Mouse (Mus musculus): Measurements from ENCODE around the gene Ldlrap1. TPM values are rescaled to one million over a fixed set of nuclear protein-coding genes. Genes with fewer than 3 reads are reported as not detected.

Ldlrap1 gene
- total and polyA plus RNA-seq, 3 experiments: 1.4 to 3.7 (median 2.2) TPM

- in situ Hi-C loops (cut with MboI; ENCODE audit: low pct_ligation_motif_present, low pct_unique_long_range_greater_than_20kb, low sequenced_read_pairs): no loop called here
- dilution Hi-C loops (cut with MboI; ENCODE audit: extremely low pct_ligation_motif_present, extremely low pct_unique_long_range_greater_than_20kb, low sequenced_read_pairs): no loop called here
- Histone ChIP-seq H3K27ac (ENCODE audit: insufficient read depth, low read depth) (no peak overlapping the region), H3K4me2 (ENCODE audit: insufficient read depth, low read depth, poor library complexity, severe bottlenecking) (no peak overlapping the region), H3K9ac (ENCODE audit: insufficient read depth, low read depth) (no peak overlapping the region), H3K36me3 (replicated peaks in 1 of 2; ENCODE audit: control insufficient read depth in 1 of 2, insufficient read depth in 1 of 2, low read length in 1 of 2) (peaks cover 0 to 6% of the 10 kb centered on the region in 2 experiments), H3K27me3 (replicated peaks) (no peaks in the 10 kb centered on the region), H3K4me3 (replicated peaks in 1 of 3; ENCODE audit: low read depth in 2 of 3, low read length in 2 of 3, poor library complexity in 1 of 3) (no peak overlapping the region), H3K79me2 (replicated peaks; ENCODE audit: control insufficient read depth, extremely low read depth, insufficient read depth, poor library complexity, severe bottlenecking) (no peaks in the 10 kb centered on the region), H3K4me1 (ENCODE audit: control insufficient read depth in 1 of 2, insufficient read depth in 2 of 2) (peaks cover 8 to 21% of the 10 kb centered on the region in 2 experiments), H3K9me3 (replicated peaks; ENCODE audit: low read length) (no peaks in the 10 kb centered on the region)
- TF ChIP-seq ETS1 (conservative IDR thresholded peaks at IDR 0.05; ENCODE audit: low read depth, low read length) (no peak), GABPA (IDR thresholded peaks at IDR 0.05; ENCODE audit: insufficient replicate concordance, low read depth, low read length) (no peak), NELFE (IDR thresholded peaks at IDR 0.05; ENCODE audit: low read depth, low read length) (no peak), USF2 (conservative IDR thresholded peaks at IDR 0.05; ENCODE audit: low read depth, low read length) (no peak), TBP (conservative IDR thresholded peaks at IDR 0.05; ENCODE audit: low read depth, low read length) (no peak), USF1 (IDR thresholded peaks at IDR 0.05; ENCODE audit: low read depth, low read length) (no peak), ZKSCAN1 (IDR thresholded peaks at IDR 0.05; ENCODE audit: borderline replicate concordance, low read depth, low read length) (no peak), MAZ (IDR thresholded peaks at IDR 0.05; ENCODE audit: low read depth, low read length) (no peak)
- DNase-seq (ENCODE audit: extremely low read depth): no peak
These were observed 8.3 kb downstream of the Ldlrap1 start for GRCm38 (mm10) chr4:134759564-134759963.

DNA sequence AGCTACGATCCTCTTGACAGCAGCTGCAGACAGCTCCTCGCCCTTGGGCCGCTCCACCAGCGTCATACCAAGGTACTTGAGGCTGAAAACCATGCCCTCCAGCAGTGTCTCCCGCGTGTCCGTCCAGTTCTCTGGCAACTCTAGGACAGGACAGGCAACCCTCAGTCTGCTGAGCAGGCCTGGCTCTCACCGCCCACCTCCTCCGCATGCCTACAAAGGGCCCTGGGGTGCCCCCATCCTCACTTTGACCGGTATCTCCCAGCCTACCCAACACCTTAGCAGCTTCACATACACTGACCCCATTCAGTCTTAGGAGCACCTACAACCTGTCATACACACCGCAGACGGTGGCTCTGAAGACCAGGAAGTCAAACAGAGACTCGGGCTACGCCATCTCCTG lies 8.9 kb downstream of the Ldlrap1 start:
- Histone ChIP-seq H3K4me2 (ENCODE audit: insufficient read depth, low read depth, poor library complexity, severe bottlenecking) (no peak overlapping the region), H3K79me2 (replicated peaks; ENCODE audit: control insufficient read depth, extremely low read depth, insufficient read depth, poor library complexity, severe bottlenecking) (no peaks in the 10 kb centered on the region), H3K27ac (ENCODE audit: insufficient read depth, low read depth) (no peak overlapping the region), H3K9me3 (replicated peaks; ENCODE audit: low read length) (no peaks in the 10 kb centered on the region), H3K4me1 (ENCODE audit: control insufficient read depth in 1 of 2, insufficient read depth in 2 of 2) (peaks cover 5 to 21% of the 10 kb centered on the region in 2 experiments; a peak in 3 of 4 replicates), H3K27me3 (replicated peaks) (no peaks in the 10 kb centered on the region), H3K36me3 (replicated peaks in 1 of 2; ENCODE audit: control insufficient read depth in 1 of 2, insufficient read depth in 1 of 2, low read length in 1 of 2) (peaks cover 0 to 6% of the 10 kb centered on the region in 2 experiments), H3K4me3 (replicated peaks in 1 of 3; ENCODE audit: low read depth in 2 of 3, low read length in 2 of 3, poor library complexity in 1 of 3) (no peak overlapping the region), H3K9ac (ENCODE audit: insufficient read depth, low read depth) (no peak overlapping the region)
- TF ChIP-seq IRF4 (IDR thresholded peaks at IDR 0.05; ENCODE audit: low read depth, low read length): no peak
- in situ Hi-C loops (cut with MboI; ENCODE audit: low pct_ligation_motif_present, low pct_unique_long_range_greater_than_20kb, low sequenced_read_pairs) (no loop called here), dilution Hi-C loops (cut with MboI; ENCODE audit: extremely low pct_ligation_motif_present, extremely low pct_unique_long_range_greater_than_20kb, low sequenced_read_pairs) (no loop called here)
- no peak for DNase-seq (ENCODE audit: extremely low read depth)

DNA sequence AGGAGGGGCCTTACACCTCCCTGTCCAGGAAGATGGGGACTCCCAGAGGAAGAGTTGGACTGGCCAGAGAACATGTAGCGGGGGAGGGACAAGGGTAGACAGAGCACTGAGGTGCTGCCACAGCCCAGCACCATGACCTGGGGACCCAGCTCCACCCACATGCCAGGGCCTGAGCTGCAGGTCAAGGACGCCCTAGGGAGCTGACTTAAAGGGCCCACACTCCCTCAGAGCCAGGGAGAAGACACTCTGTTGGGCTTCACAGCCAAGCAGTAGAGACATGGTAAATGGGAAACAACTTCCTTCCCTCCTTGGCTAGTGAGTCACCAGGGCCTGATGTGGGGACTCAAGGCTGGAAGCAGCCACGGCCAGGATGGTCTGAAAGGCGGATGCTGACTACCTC lies 9.5 kb downstream of the Ldlrap1 start:
- no peak overlapping the region for H3K27ac ChIP-seq (ENCODE audit: insufficient read depth, low read depth)

More for the DNA sequence above, 9.5 kb downstream of the Ldlrap1 start:
- TF ChIP-seq USF2 (conservative IDR thresholded peaks at IDR 0.05; ENCODE audit: low read depth, low read length) (no peak), SMC3 (IDR thresholded peaks at IDR 0.05; ENCODE audit: low read depth, low read length) (no peak), ZKSCAN1 (IDR thresholded peaks at IDR 0.05; ENCODE audit: borderline replicate concordance, low read depth, low read length) (no peak), TCF12 (IDR thresholded peaks at IDR 0.05; ENCODE audit: low read depth, low read length) (no peak), ZMIZ1 (IDR thresholded peaks at IDR 0.05; ENCODE audit: low read depth, low read length) (no peak), ZC3H11A (IDR thresholded peaks at IDR 0.05; ENCODE audit: low read depth, low read length) (no peak), MEF2A (IDR thresholded peaks at IDR 0.05; ENCODE audit: borderline replicate concordance, low read depth, low read length) (no peak), ETS1 (conservative IDR thresholded peaks at IDR 0.05; ENCODE audit: low read depth, low read length) (no peak), KAT2A (IDR thresholded peaks at IDR 0.05; ENCODE audit: insufficient replicate concordance, low read length) (no peak), HCFC1 (IDR thresholded peaks at IDR 0.05; ENCODE audit: low read depth, low read length) (no peak), CHD2 (IDR thresholded peaks at IDR 0.05; ENCODE audit: low read length) (no peak), MYC (IDR thresholded peaks at IDR 0.05; ENCODE audit: low read depth, low read length) (no peak), TBP (conservative IDR thresholded peaks at IDR 0.05; ENCODE audit: low read depth, low read length) (no peak), NRF1 (IDR thresholded peaks at IDR 0.05; ENCODE audit: low read depth, low read length) (no peak)
- dilution Hi-C loops (cut with MboI; ENCODE audit: extremely low pct_ligation_motif_present, extremely low pct_unique_long_range_greater_than_20kb, low sequenced_read_pairs): no loop called here
- Histone ChIP-seq H3K9me3 (replicated peaks; ENCODE audit: low read length) (no peaks in the 10 kb centered on the region), H3K27me3 (replicated peaks) (no peaks in the 10 kb centered on the region), H3K4me3 (replicated peaks in 1 of 3; ENCODE audit: low read depth in 2 of 3, low read length in 2 of 3, poor library complexity in 1 of 3) (no peak overlapping the region), H3K4me1 (ENCODE audit: control insufficient read depth in 1 of 2, insufficient read depth in 2 of 2) (peaks cover 5 to 27% of the 10 kb centered on the region in 2 experiments; a peak in 3 of 4 replicates), H3K4me2 (ENCODE audit: insufficient read depth, low read depth, poor library complexity, severe bottlenecking) (no peak overlapping the region), H3K79me2 (replicated peaks; ENCODE audit: control insufficient read depth, extremely low read depth, insufficient read depth, poor library complexity, severe bottlenecking) (no peaks in the 10 kb centered on the region), H3K36me3 (replicated peaks in 1 of 2; ENCODE audit: control insufficient read depth in 1 of 2, insufficient read depth in 1 of 2, low read length in 1 of 2) (peaks cover 0 to 6% of the 10 kb centered on the region in 2 experiments), H3K9ac (ENCODE audit: insufficient read depth, low read depth) (no peak overlapping the region)
- in situ Hi-C loops (cut with MboI; ENCODE audit: low pct_ligation_motif_present, low pct_unique_long_range_greater_than_20kb, low sequenced_read_pairs): no loop called here
- no peak for DNase-seq (ENCODE audit: extremely low read depth)

Data from CH12.LX (cell line).